Mouse (Mus musculus): ENCODE data around the gene Havcr2. TPM values are rescaled to one million over a fixed set of nuclear protein-coding genes. Genes with fewer than 3 reads are reported as not detected.

Gene Havcr2
- total RNA-seq (2023), result 0.24 TPM

GRCm38 (mm10) chr11:46454453-46455045 lies at the start of gene Havcr2:
Gene Havcr2, plus strand, starts transcription at chr11:46454935.

DNA sequence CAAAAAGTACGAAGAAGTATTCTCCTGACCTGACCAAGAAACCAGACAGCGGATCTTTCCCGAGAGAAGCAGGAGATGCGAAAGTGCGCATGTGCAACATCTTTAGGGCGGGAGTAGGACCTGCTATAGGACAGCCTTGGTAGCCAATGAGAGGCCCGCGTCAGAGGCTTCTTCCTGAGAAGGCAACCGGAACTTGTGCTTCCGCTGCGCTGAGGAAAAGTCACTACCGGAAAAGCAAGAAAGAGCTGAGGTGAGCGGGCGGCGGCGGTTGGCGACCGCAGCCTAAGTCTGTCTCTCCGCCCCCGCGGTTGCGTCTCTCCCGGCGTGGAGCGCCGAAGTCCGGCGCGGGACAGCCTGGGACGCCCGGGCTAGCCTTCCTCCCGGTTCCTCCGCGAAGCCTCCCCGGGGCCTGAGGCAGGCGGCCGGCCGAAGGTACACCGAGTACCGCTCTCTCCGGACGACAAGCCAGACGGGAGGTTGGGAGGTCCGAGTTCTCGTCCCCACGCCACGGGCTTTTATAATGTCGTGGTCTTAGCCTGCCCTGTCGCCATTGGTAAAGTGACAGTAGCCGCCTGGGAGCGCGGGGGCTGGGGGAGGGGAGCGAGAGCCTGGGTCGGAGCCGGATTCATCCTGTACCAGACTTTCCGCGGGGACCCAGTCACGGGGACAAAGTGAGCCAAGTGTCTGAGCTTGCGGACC lies 17.8 kb upstream of the Havcr2 start, which contains the start of gene Med7:
Gene Med7 (plus strand): TSS at position 166 of the 699 bp plus-strand sequence.

DNA sequence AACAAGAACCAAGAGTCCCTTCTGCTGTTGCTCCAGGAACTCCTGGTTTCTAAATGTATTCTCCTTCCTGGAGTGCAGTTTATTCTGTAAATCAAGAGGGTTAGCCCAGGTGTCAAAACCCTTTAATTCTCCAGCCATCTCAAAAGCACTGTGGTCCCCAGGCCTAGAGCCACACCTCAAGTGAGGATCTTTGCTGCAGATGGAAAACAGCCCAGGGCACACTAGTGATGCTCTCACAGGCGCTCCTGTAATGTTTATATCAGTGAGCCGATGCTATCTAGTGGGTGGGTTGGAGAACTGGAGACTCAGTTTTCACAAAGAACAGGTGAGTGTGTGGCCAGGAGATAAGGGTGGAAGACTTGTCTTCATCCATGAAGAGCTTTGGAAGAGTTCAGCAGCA lies 69.2 kb downstream of the Havcr2 start, which contains the start of gene Gm12169:
Gene Gm12169 (plus strand): TSS at position 301 of the 400 bp plus-strand sequence.

Other genes starting within 250 kb of the Havcr2 start
- gene Fndc9, start 219.4 kb upstream of the Havcr2 start, total RNA-seq (2023), result not detected
- 167 TPM for gene Cyfip2, start 142.1 kb upstream of the Havcr2 start, total RNA-seq (2023)
- gene Itk, start 65.4 kb upstream of the Havcr2 start, total RNA-seq (2023), result 537 TPM
- 0.44 TPM for gene Fam71b, start 58.4 kb upstream of the Havcr2 start, total RNA-seq (2023)
- 25.5 TPM for gene Med7, start 18.0 kb upstream of the Havcr2 start, total RNA-seq (2023)
- gene Gm12169, start 69.3 kb downstream of the Havcr2 start, total RNA-seq (2023), result not detected
- gene BC053393, start 116.6 kb downstream of the Havcr2 start, total RNA-seq (2023), result not detected
- not detected for gene Dppa1, start 174.3 kb downstream of the Havcr2 start, total RNA-seq (2023)

All from CD4-positive naive resting alpha-beta T cell, adult 57 days (primary cell).